ENCODE assay signal across 18 mouse cellular contexts in genomic region chr9:110393295-110393694, GRCm38 (mm10). TPM values are rescaled to one million over a fixed set of nuclear protein-coding genes. Genes with fewer than 3 reads are reported as not detected.
"Had no signal": no experiment of that assay in that cellular context is flagged by ENCODE, and none has a peak within 500 bp of the region (broad histone marks: within the 10 kb centered on the region; RNA-seq: fewer than 3 reads in every experiment).

No protein-coding gene starts in this region.

- H3K27me3 ChIP-seq: neural tube, embryonic 12.5 days; neural tube, embryonic 13.5 days; neural tube, embryonic 15.5 days had no signal

- H3K4me2 ChIP-seq: neural tube, embryonic 12.5 days; neural tube, embryonic 13.5 days; neural tube, embryonic 15.5 days had no signal

- H3K4me1 ChIP-seq: neural tube, embryonic 12.5 days; neural tube, embryonic 13.5 days; neural tube, embryonic 15.5 days had no signal

- H3K9ac ChIP-seq: neural tube, embryonic 12.5 days; neural tube, embryonic 13.5 days; neural tube, embryonic 15.5 days had no signal

- DNase-seq: retina, postnatal 1 day; right cerebral cortex, adult 18-20 months; right cerebral cortex, postnatal 14 days; right cerebral cortex, postnatal 25 days; right cerebral cortex, postnatal 4 days; spleen, adult 18-20 months; thymus, adult 18-20 months; thymus, adult 2 months; thymus, postnatal 14 days; thymus, postnatal 25 days; thymus, postnatal 36 days; thymus, postnatal 4 days had no signal

- H3K4me3 ChIP-seq: neural tube, embryonic 12.5 days; neural tube, embryonic 13.5 days; neural tube, embryonic 15.5 days had no signal

- H3K9me3 ChIP-seq: neural tube, embryonic 12.5 days; neural tube, embryonic 13.5 days; neural tube, embryonic 15.5 days had no signal

- H3K27ac ChIP-seq: neural tube, embryonic 12.5 days; neural tube, embryonic 13.5 days; neural tube, embryonic 15.5 days had no signal

RNA-seq across cellular contexts. Expression of gene Ngp, which starts 26.3 kb away (rescaled TPM):
- polyA plus RNA-seq: small intestine, adult 2 months; testis, adult 2 months; urinary bladder, adult 2 months had no signal
